Mouse (Mus musculus): ENCODE data around the gene Gm18596.
"Not testable (repeated sequence)": the region's sequence is repeated elsewhere in the genome, so short reads cannot be mapped to it uniquely, and the experiment has no call there.

The Gm18596 gene

DNA sequence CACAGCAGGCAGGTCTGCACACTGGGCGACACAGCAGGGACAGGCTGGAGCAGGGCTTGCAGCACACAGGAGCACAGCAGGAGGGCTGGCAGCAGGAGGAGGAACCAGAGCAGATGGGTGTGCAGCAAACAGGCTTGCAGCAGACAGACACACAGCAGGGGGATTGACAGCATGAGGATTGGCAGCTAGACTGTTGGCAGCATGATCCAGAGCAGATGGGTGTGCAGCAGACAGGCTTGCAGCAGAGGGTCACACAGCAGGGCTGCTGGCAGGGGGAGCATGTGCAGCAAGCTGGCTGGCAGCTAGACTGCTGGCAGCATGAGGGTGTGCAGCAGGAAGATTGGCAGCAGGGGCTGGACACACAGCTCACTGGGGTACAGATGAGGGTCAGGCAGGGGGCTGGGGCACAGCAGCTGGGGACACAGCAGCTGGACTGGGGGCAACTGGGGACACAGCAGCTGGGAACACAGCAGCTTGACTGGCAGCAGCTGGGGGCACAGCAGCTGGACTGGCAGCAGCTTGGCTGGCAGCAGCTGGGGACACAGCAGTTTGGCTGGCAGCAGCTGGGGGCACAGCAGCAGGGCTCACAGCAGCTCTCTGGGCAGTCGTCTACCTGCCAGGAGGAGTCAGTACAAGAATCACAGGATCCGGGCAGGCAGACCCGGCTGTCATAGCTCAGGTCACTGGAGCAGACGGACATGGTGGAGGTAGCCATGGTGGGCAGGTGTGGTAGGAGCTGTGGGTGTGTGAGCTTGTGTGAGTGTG is at the start of gene Gm18596:
Gene Gm18596 (minus strand): TSS at position 715 of the 765 bp plus-strand sequence.
- not testable (repeated sequence) for DNase-seq (ENCODE audit: extremely low spot score)

DNA sequence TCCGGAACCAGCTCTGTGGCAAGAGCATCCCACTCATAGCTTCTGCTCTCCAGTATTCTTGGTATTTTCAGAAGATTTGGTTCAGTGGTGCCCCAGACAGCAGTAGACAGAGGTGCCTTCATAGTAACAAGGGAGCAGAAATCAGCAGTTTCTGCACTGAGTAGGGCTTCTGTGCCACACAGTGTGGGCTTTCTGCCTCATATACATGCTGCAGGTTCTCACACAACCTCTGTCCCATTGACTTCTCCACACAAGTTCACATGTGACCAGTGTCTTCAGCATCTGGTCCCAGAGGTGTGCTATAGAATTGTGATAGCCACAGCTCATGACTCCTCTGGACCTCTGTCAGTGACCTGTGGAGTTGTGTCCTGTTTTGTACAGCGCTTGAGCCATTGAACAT is 46.2 kb upstream of the Gm18596 start:
- no peak for DNase-seq (ENCODE audit: extremely low spot score)

DNA sequence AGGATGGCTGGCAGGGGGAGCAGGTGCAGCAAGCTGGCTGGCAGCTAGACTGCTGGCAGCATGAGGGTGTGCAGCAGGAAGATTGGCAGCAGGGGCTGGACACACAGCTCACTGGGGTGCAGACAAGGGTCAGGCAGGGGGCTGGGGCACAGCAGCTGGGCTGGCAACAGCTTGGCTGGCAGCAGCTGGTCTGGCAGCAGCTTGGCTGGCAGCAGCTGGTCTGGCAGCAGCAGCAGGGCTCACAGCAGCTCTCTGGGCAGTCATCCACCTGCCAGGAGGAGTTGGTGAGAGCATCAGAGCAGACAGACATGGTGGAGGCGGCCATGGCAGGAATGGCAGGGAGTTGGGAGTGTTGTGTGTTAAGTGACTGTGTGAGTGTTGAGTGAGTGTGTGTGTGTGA is 45.4 kb upstream of the Gm18596 start, which contains the start of gene Gm7137:
Gene Gm7137 (minus strand): TSS at position 325 of the 400 bp plus-strand sequence.
- not testable (repeated sequence) for DNase-seq (ENCODE audit: extremely low spot score)

DNA sequence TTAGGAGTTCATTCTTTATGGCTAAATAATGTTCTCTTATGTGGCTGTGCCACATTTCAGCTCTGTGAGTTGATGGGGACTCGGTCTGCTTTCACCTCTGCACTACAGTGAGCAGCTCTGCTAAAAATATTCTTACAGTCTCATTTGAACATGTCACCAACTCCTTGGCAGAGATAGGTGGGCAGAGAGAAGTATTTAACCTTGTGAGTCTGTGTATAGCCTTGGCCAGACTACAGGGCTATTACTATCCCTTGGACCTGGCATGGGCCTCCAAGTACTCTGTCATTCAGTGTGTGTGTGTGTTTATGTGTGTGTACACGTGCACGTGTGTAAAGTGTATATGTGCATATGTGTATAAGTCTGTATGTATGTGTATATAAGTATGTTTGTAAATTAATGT is 41.0 kb upstream of the Gm18596 start:
- not testable (repeated sequence) for DNase-seq (ENCODE audit: extremely low spot score)

DNA sequence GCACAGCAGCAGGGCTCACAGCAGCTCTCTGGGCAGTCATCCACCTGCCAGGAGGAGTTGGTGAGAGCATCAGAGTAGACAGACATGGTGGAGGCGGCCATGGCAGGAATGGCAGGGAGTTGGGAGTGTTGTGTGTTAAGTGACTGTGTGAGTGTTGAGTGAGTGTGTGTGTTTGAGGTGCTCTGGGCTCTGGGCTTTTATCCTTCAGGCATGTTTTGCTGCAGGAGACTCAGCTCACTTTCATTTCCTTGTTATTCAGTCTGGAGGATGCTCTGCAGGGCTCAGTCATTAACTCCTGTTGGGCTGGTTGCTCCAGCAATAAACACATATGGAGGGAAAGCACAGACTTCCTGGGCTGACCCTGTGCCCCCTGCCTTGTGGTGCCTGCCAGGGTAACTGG is 40.0 kb upstream of the Gm18596 start, which contains the start of gene Gm3250:
Gene Gm3250 (minus strand): TSS at position 101 of the 400 bp plus-strand sequence.
- not testable (repeated sequence) for DNase-seq (ENCODE audit: extremely low spot score)

DNA sequence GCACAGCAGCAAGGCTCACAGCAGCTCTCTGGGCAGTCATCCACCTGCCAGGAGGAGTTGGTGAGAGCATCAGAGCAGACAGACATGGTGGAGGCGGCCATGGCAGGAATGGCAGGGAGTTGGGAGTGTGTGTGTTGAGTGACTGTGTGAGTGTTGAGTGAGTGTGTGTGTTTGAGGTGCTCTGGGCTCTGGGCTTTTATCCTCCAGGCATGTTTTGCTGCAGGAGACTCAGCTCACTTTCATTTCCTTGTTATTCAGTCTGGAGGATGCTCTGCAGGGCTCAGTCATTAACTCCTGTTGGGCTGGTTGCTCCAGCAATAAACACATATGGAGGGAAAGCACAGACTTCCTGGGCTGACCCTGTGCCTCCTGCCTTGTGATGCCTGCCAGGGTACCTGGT is 34.4 kb upstream of the Gm18596 start, which contains the start of gene Gm7138:
Gene Gm7138 (minus strand): TSS at position 101 of the 400 bp plus-strand sequence.
- not testable (repeated sequence) for DNase-seq (ENCODE audit: extremely low spot score)

DNA sequence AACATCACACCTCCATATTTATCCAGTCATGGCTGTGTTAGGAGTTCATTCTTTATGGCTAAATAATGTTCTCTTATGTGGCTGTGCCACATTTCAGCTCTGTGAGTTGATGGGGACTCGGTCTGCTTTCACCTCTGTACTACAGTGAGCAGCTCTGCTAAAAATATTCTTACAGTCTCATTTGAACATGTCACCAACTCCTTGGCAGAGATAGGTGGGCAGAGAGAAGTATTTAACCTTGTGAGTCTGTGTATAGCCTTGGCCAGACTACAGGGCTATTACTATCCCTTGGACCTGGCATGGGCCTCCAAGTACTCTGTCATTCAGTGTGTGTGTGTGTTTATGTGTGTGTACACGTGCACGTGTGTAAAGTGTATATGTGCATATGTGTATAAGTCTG is 29.7 kb upstream of the Gm18596 start:
- DNase-seq (ENCODE audit: extremely low spot score): not testable (repeated sequence)

DNA sequence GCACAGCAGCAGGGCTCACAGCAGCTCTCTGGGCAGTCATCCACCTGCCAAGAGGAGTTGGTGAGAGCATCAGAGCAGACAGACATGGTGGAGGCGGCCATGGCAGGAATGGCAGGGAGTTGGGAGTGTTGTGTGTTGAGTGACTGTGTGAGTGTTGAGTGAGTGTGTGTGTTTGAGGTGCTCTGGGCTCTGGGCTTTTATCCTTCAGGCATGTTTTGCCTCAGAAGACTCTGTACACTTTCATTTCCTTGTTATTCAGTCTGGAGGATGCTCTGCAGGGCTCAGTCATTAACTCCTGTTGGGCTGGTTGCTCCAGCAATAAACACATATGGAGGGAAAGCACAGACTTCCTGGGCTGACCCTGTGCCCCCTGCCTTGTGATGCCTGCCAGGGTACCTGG is 28.8 kb upstream of the Gm18596 start, which contains the start of gene Gm3238:
Gene Gm3238 (minus strand): TSS at position 101 of the 400 bp plus-strand sequence.
- DNase-seq (ENCODE audit: extremely low spot score): not testable (repeated sequence)

DNA sequence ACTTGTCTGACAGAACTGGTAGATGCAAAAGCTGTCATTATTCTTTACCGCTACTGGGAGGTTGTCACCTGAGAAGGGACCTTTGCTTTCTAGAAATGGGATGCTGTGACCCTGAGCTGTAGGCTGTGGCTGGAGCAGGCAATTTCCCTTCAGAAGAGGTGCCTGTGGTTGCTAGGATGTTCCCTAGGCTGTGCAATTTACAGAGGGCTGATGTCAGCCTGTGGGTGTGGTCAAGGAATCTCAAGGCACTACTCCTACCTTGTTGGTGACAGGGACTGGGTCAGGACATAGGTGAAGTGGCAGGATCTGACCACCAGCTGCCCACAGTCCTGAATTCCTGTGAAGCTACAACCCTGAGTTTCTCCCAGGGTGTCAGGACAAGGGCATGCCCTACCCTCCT is 27.3 kb upstream of the Gm18596 start:
- no peak for DNase-seq (ENCODE audit: extremely low spot score)

DNA sequence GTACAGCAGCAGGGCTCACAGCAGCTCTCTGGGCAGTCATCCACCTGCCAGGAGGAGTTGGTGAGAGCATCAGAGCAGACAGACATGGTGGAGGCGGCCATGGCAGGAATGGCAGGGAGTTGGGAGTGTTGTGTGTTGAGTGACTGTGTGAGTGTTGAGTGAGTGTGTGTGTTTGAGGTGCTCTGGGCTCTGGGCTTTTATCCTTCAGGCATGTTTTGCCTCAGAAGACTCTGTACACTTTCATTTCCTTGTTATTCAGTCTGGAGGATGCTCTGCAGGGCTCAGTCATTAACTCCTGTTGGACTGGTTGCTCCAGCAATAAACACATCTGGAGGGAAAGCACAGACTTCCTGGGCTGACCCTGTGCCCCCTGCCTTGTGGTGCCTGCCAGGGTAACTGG is 17.1 kb upstream of the Gm18596 start, which contains the start of gene Gm3233:
Gene Gm3233 (minus strand): TSS at position 101 of the 400 bp plus-strand sequence.
- not testable (repeated sequence) for DNase-seq (ENCODE audit: extremely low spot score)

DNA sequence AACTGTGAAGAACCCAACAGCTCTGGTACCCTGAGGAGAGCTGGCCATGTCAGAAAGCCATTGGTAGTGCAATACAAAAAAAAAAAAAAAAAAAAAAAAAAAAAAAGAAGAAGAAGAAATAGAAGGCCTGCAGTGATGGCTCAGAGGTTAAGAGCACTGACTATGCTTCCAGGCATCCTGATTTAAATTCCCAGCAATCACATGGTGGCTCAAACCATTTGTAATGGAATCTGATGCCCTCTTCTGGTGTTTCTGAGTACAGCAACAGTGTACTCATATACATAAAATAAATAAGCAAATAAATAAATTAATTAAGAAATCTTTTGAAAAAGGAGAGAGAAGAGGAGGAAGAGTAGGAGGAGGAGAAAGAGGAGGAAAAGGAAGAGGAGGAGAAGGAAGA is 11.0 kb upstream of the Gm18596 start:
- no peak for DNase-seq (ENCODE audit: extremely low spot score)

DNA sequence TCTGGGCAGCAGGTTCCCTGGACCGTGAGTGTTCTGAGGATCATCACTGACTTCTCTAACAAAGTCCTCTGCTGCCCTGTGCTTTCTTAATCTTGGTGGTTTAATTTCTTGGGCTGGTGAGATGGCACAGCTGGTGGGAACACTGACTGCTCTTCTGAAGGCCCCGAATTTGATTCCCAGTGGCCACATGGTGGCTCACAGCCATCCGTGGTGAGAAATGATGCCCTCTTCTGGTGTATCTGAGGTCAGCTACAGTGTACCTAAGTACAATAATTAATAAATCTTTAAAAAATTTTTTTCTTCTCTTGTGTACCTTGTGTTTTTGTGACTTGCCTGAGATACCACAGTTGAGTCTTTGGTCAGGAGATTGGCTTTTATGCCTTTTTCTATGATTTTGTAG is 9.9 kb upstream of the Gm18596 start:
- not testable (repeated sequence) for DNase-seq (ENCODE audit: extremely low spot score)

DNA sequence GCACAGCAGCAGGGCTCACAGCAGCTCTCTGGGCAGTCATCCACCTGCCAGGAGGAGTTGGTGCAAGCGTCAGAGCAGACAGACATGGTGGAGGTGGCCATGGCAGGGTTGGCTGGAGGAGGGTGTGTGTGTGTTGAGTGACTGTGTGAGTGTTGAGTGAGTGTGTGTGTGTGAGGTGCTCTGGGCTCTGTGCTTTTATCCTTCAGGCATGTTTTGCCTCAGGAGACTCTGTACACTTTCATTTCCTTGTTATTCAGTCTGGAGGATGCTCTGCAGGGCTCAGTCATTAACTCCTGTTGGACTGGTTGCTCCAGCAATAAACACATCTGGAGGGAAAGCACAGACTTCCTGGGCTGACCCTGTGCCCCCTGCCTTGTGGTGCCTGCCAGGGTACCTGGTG is 8.8 kb upstream of the Gm18596 start, which contains the start of gene Gm9736:
Gene Gm9736 (minus strand): TSS at position 101 of the 400 bp plus-strand sequence.
- not testable (repeated sequence) for DNase-seq (ENCODE audit: extremely low spot score)

DNA sequence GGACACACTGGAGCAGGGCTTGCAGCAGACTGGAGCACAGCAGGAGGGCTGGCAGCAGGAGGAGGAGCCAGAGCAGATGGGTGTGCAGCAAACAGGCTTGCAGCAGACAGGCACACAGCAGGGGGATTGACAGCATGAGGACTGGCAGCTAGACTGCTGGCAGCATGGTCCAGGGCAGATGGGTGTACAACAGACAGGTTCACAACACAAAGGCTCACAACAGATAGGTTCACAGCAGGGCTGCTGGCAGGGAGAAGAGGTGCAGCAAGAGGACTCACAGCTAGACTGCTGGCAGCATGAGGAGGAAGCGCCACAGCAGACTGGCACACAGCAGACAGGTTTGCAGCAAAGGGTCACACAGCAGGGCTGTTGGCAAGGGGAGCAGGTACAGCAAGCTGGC is 8.2 kb upstream of the Gm18596 start:
- not testable (repeated sequence) for DNase-seq (ENCODE audit: extremely low spot score)

DNA sequence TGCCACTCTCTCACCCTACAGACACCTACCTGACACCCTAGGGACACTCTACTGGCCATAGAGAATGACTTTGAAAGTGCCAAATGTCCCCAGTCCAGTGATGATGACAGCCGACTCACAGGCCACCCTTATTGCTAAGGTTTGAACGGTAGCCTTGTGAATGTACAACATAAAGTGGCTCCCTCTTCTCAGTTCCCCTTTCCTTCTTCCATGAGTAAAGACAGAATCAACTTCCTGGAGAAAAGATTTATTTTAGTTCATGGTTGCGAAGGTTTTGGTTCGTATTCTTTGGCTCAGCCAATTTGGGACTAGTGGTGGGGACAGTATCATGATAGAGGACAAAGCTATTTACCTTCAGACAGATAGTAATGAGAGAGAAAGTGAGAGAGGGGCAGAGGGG is 3.5 kb downstream of the Gm18596 start:
- no peak for DNase-seq (ENCODE audit: extremely low spot score)

DNA sequence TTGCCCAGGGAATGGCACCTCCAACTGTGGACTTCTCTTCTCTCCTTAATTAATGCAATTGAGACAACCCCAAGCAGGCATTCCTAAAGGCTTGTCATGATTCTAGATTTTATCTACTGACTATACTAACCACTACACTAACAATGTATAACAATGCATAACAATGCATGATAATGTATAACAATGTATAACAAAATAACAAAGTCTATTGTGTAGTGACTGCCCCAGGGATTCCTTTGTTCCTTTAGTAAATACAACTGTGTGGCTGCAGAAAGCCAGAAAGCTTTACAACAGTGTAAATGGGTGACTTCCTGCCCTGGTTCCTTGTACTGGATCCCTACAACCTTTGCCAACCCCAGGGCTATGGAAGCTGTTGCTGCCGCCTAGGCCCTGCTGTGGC is 6.5 kb downstream of the Gm18596 start:
- no peak for DNase-seq (ENCODE audit: extremely low spot score)

DNA sequence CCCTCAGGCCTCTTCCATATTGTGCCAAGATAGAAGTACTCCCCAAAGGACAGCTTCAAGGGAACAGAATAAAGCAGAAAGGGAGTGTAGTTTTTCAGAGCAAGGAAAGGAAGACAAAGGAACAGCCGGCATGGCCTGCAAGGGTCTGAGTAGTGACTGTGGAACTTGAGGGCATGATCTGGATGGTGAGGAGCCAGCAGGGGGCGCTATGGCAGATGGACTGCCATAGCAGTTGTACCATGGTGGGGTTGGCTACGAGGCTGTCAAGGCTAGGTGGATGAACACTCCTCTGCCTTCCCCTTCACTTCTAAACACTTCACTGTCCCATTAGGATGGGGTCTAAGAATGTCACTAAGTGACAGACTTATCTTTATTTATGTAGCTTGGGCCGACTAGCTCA is 13.2 kb downstream of the Gm18596 start:
- DNase-seq (ENCODE audit: extremely low spot score): peak; percentile 22

DNA sequence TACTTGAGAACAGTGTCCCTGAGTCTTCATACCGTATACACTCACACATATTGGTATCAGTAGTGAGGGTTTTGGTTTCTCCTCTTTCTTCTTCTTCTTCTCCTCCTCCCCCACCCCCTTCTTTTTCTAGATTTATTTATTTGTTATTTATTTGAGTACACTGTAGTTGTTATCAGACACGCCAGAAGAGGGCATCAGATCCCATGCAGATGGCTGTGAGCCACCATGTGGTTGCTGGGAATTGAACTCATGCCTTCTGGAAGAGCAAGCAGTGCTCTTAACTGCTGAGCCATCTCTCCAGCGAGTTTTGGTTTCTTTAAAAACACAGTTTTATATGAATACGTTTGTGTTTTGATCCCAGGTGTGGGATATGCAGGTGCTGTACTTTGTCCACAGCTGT is 14.2 kb downstream of the Gm18596 start:
- DNase-seq (ENCODE audit: extremely low spot score): no peak

DNA sequence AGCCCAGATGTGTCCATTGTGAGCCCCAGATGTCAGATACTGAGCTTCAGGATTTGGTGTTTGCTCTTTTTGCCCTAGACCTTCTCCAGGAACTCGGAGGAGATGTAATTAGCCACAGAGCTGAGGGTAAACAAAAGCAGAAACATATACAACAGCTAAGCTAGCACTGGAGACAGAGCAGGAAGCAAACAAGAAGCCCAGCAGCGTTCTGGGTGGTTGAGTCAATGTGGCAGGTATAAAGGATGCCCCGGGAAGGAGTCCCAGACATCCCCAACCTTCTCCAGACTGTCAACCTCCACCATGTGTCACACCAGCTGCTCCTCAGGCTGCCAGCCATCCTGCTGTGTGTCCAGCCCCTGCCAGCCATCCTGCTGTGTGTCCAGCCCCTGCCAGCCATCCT is 16.3 kb downstream of the Gm18596 start, which contains the start of gene Gm10100:
Gene Gm10100 (plus strand): TSS at position 301 of the 400 bp plus-strand sequence.
- no peak for DNase-seq (ENCODE audit: extremely low spot score)

DNA sequence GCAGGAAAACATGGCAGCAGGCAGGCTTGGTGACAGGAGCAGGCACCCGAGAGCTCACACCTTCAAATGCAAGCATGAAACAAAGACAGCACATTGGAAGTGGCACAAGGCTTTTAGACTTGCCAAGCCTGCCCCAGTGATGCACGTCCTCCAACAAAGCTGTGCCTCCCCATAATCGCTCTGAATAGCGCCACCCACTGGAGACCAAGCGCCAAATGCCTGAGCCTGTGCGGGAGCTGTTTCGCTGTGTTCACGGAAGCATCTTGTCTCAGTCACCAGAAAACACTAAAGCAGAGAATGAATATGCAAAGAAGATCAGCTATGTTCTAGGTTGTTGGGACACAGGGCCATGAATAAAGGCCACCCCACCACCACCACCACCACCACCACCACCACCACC is 17.6 kb downstream of the Gm18596 start:
- no peak for DNase-seq (ENCODE audit: extremely low spot score)

DNA sequence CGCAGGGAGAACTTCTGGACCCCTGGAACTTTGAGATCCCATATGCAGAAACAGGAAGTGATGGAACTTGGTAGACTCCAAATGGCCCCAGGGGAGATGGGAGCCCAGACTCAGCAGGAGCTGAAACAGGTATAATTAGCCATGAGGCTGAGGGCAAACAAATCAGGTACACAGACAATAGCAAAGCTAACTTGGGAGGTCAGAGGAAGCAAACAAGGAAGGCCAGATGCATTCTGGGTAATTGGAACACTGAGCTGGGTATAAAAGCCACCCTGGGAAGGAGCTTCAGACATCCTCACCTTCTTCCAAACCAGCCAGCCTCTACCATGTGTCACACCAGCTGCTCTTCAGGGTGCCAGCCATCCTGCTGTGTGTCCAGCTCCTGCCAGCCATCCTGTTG is 22.1 kb downstream of the Gm18596 start, which contains the start of gene Krtap12-1:
Gene Krtap12-1 (plus strand): TSS at position 301 of the 400 bp plus-strand sequence.
- not testable (repeated sequence) for DNase-seq (ENCODE audit: extremely low spot score)

DNA sequence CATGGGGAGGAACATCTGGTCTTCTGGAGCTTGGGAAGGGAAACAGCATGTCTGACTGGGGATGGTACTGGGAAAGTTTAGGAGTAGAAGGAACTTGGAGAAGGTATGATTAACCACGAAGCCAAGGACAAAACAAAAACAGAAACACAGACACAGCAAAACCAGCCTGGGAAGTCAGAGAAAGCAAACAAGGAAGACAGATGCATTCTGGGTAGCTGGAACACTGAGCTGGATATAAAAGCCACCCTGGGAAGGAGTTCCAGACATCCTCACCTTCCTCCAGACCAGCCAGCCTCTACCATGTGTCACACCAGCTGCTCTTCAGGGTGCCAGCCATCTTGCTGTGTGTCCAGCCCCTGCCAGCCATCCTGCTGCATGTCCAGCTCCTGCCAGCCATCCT is 26.9 kb downstream of the Gm18596 start, which contains the start of gene Gm10142:
Gene Gm10142 (plus strand): TSS at position 301 of the 400 bp plus-strand sequence.
- no peak for DNase-seq (ENCODE audit: extremely low spot score)

DNA sequence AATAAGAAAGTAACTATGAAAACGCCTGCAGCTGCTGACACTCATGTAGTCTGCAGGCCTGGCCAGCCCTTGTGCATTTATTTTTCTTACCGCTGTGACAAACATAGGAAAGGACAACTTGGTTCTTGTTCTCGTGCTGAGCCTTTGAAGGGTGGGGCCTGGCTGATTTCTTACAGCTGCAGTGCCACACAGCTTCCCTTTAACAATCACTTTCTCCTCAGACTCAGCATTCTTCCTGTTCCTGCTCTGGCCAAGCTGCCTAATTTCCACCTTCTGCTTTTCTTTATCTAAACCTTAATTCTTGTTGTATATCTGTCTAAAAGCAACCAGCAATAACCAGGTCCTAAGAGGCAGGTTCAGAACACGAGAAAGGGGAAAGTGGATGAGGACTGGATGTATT is 28.7 kb downstream of the Gm18596 start:
- DNase-seq (ENCODE audit: extremely low spot score): no peak

Data from embryo, embryonic 9.5 days (tissue).